Comparison of ENCODE assay signal across 33 mouse cellular contexts in genomic region chr16:74966099-74966498, GRCm38 (mm10).
"Had no signal": no experiment of that assay in that cellular context is flagged by ENCODE, and none has a peak within 500 bp of the region (broad histone marks: within the 10 kb centered on the region; RNA-seq: fewer than 3 reads in every experiment).

No protein-coding gene starts in this region.

- DNase-seq: heart, postnatal 10 days; heart, postnatal 14 days; heart, postnatal 36 days; heart, postnatal 4 days; kidney, adult 11 months; kidney, adult 18-20 months; kidney, adult 2 months; kidney, adult 8-10 months; kidney, adult 9 months; kidney, postnatal 10 days; kidney, postnatal 14 days; kidney, postnatal 25 days; kidney, postnatal 36 days; kidney, postnatal 4 days; layer of hippocampus, adult 9-11 months; layer of hippocampus, postnatal 36 days had no signal

- H3K4me3 ChIP-seq: heart, embryonic 13.5 days; heart, embryonic 15.5 days; hindbrain, embryonic 10.5 days; hindbrain, embryonic 12.5 days; hindbrain, embryonic 13.5 days; hindbrain, embryonic 15.5 days; intestine, embryonic 15.5 days; kidney, embryonic 15.5 days; layer of hippocampus, adult 2 months; left cerebral cortex, adult 2 months had no signal

- H3K27ac ChIP-seq: heart, embryonic 13.5 days; heart, embryonic 15.5 days; hindbrain, embryonic 10.5 days; hindbrain, embryonic 12.5 days; hindbrain, embryonic 13.5 days; hindbrain, embryonic 14.5 days; hindbrain, embryonic 15.5 days; hindbrain, postnatal 0 days; intestine, embryonic 15.5 days; kidney, embryonic 15.5 days; kidney, postnatal 0 days; layer of hippocampus, adult 2 months; left cerebral cortex, adult 2 months had no signal

- H3K9me3 ChIP-seq: heart, embryonic 13.5 days; heart, embryonic 15.5 days; hindbrain, embryonic 10.5 days; hindbrain, embryonic 12.5 days; hindbrain, embryonic 13.5 days; hindbrain, embryonic 15.5 days; intestine, embryonic 15.5 days; kidney, embryonic 15.5 days had no signal

- H3K4me2 ChIP-seq: heart, embryonic 13.5 days; heart, embryonic 15.5 days; hindbrain, embryonic 12.5 days; hindbrain, embryonic 13.5 days; hindbrain, embryonic 14.5 days; hindbrain, embryonic 15.5 days; intestine, embryonic 15.5 days; kidney, embryonic 15.5 days had no signal

- H3K36me3 ChIP-seq: heart, embryonic 13.5 days; heart, embryonic 15.5 days; hindbrain, embryonic 10.5 days; hindbrain, embryonic 12.5 days; hindbrain, embryonic 13.5 days; hindbrain, embryonic 15.5 days; intestine, embryonic 15.5 days; kidney, embryonic 15.5 days had no signal

- H3K27me3 ChIP-seq: heart, embryonic 13.5 days; heart, embryonic 15.5 days; hindbrain, embryonic 12.5 days; hindbrain, embryonic 13.5 days; hindbrain, embryonic 15.5 days; intestine, embryonic 15.5 days; kidney, embryonic 15.5 days had no signal

- H3K9ac ChIP-seq: heart, embryonic 13.5 days; heart, embryonic 15.5 days; hindbrain, embryonic 12.5 days; hindbrain, embryonic 13.5 days; hindbrain, embryonic 14.5 days; hindbrain, embryonic 15.5 days; intestine, embryonic 15.5 days; kidney, embryonic 15.5 days had no signal

- ATAC-seq: hindbrain, embryonic 16.5 days; hindbrain, postnatal 0 days; inflammation-experienced regulatory T-cells, adult 6 months; intestine, embryonic 15.5 days; intestine, embryonic 16.5 days; intestine, postnatal 0 days had no signal

- H3K4me1 ChIP-seq: heart, embryonic 13.5 days; heart, embryonic 15.5 days; hindbrain, embryonic 10.5 days; hindbrain, embryonic 12.5 days; hindbrain, embryonic 13.5 days; hindbrain, embryonic 15.5 days; intestine, embryonic 15.5 days; kidney, embryonic 15.5 days had no signal
